Mouse (Mus musculus) limb, embryonic 11.5 days (tissue): Measurements from ENCODE around the gene Plekha6. TPM values are rescaled to one million over a fixed set of nuclear protein-coding genes. Genes with fewer than 3 reads are reported as not detected.

ENCODE experiments used
- ATAC-seq: fragments of 200-750 bp; cut with Nextera tagmentation; 2 replicates; pipeline ENCODE4 v1.8.0; 2017; ENCODE audit warnings: low read depth; ENCODE audit not compliant: insufficient number of reproducible peaks, low FRiP score, low TSS enrichment
- DNase-seq: peaks from one replicate; pipeline ENCODE4 v3.0.0-alpha.2; 2015; ENCODE audit warnings: low spot score
- H3K27ac ChIP-seq: fragments of 300-500 bp; sonication (generic); replicated peaks from 2 replicates; pipeline ENCODE4 v1.5.1; 2014; ENCODE audit warnings: low read depth, mild to moderate bottlenecking, low read length
- H3K27me3 ChIP-seq: fragments of 300-500 bp; sonication (generic); 2 replicates; pipeline ENCODE4 v1.6.1; 2014; ENCODE audit warnings: mild to moderate bottlenecking, low read length, mixed read lengths; ENCODE audit not compliant: control insufficient read depth, insufficient read depth
- H3K36me3 ChIP-seq: fragments of 300-500 bp; sonication (generic); 2 replicates; pipeline ENCODE4 v1.6.1; 2014; ENCODE audit warnings: mild to moderate bottlenecking, low read length, moderate library complexity, mixed read lengths; ENCODE audit not compliant: control insufficient read depth, insufficient read depth
- H3K4me1 ChIP-seq: fragments of 300-500 bp; sonication (generic); 2 replicates; pipeline ENCODE4 v1.6.1; 2014; ENCODE audit warnings: low read length, mixed read lengths; ENCODE audit not compliant: control insufficient read depth, insufficient read depth
- H3K4me2 ChIP-seq: fragments of 300-500 bp; sonication (generic); 2 replicates; pipeline ENCODE4 v1.6.1; 2014; ENCODE audit warnings: low read depth, mild to moderate bottlenecking, moderate library complexity; ENCODE audit not compliant: severe bottlenecking
- H3K4me3 ChIP-seq: fragments of 300-500 bp; sonication (generic); 2 replicates; pipeline ENCODE4 v1.5.1; 2014; ENCODE audit warnings: low read depth, low read length
- H3K9ac ChIP-seq: fragments of 300-500 bp; sonication (generic); 2 replicates; pipeline ENCODE4 v1.6.1; 2014; ENCODE audit warnings: mild to moderate bottlenecking, low read length
- H3K9me3 ChIP-seq: fragments of 300-500 bp; sonication (generic); 2 replicates; pipeline ENCODE4 v1.6.1; 2016; ENCODE audit warnings: low read length; ENCODE audit not compliant: control insufficient read depth
- WGBS: fragments of 180-500 bp; shearing (Covaris S2); extraction: QIAGEN DNeasy Blood & Tissue Kit; methylation state at CpG from one replicate; pipeline ENCODE4 v1.1.7; 2014; 5-methylcytosine and 5-hydroxymethylcytosine counted together
- polyA plus RNA-seq: library from polyadenylated mRNA; unstranded; fragments of >200 nt; fragmentation: Nextera tagmentation; extraction: Ambion mirVana; gene quantifications from 2 replicates; pipeline ENCODE4 v1.2.1, GENCODE M21; 2014

Plekha6 gene
- polyA plus RNA-seq, 1 experiment from 2014 or later: 0.75 TPM

GRCm38 (mm10) chr1:133237670-133238069, 73.7 kb downstream of the Plekha6 start:
- peaks cover 13% of the 10 kb centered on the region for H3K4me1 ChIP-seq
- peak; percentile 73 for DNase-seq
- H3K27ac ChIP-seq: no peak overlapping the region
- no peaks in the 10 kb centered on the region for H3K36me3 ChIP-seq
- ATAC-seq: peak; percentile 63; the same call in 1 of the 2 replicates
- H3K27me3 ChIP-seq: no peaks in the 10 kb centered on the region; the same call in 1 of the 2 replicates
- no peak overlapping the region for H3K4me3 ChIP-seq
- H3K9me3 ChIP-seq: no peaks in the 10 kb centered on the region
- H3K4me2 ChIP-seq: peak overlapping the region; percentile 28; the same call in 1 of the 2 replicates
- no peak overlapping the region for H3K9ac ChIP-seq
- 1% methylated on average over 11 of the region's 11 CpGs for WGBS

GRCm38 (mm10) chr1:133239121-133239812, 75.3 kb downstream of the Plekha6 start:
- H3K9me3 ChIP-seq: no peaks in the 10 kb centered on the region
- H3K27ac ChIP-seq: no peak overlapping the region
- H3K36me3 ChIP-seq: no peaks in the 10 kb centered on the region
- WGBS: 69% methylated on average over 6 of the region's 6 CpGs
- H3K4me3 ChIP-seq: no peak overlapping the region
- ATAC-seq: no peak
- H3K4me1 ChIP-seq: peaks cover 13% of the 10 kb centered on the region
- no peak overlapping the region for H3K4me2 ChIP-seq
- H3K27me3 ChIP-seq: no peaks in the 10 kb centered on the region; the same call in 1 of the 2 replicates
- DNase-seq: no peak
- H3K9ac ChIP-seq: no peak overlapping the region

GRCm38 (mm10) chr1:133239813-133240160, 75.8 kb downstream of the Plekha6 start:
- ATAC-seq (no peak), DNase-seq (no peak)
- peaks cover 13% of the 10 kb centered on the region for H3K4me1 ChIP-seq
- H3K27me3 ChIP-seq: no peaks in the 10 kb centered on the region; the same call in 1 of the 2 replicates
- no peaks in the 10 kb centered on the region for H3K36me3 ChIP-seq
- H3K9me3 ChIP-seq: no peaks in the 10 kb centered on the region
- no peak overlapping the region for H3K4me2 ChIP-seq
- H3K4me3 ChIP-seq: no peak overlapping the region
- 81% methylated on average over 6 of the region's 6 CpGs for WGBS
- no peak overlapping the region for H3K27ac ChIP-seq
- H3K9ac ChIP-seq: no peak overlapping the region

GRCm38 (mm10) chr1:133240881-133241280, 76.9 kb downstream of the Plekha6 start:
- Histone ChIP-seq H3K27ac (no peak overlapping the region), H3K36me3 (no peaks in the 10 kb centered on the region), H3K4me1 (peaks cover 13% of the 10 kb centered on the region), H3K9me3 (no peaks in the 10 kb centered on the region), H3K4me3 (no peak overlapping the region), H3K9ac (no peak overlapping the region), H3K27me3 (no peaks in the 10 kb centered on the region), H3K4me2 (no peak overlapping the region)
- 53% methylated on average over 3 of the region's 3 CpGs for WGBS
- no peak for DNase-seq
- ATAC-seq: no peak

GRCm38 (mm10) chr1:133244668-133245067, 80.7 kb downstream of the Plekha6 start:
- 60% methylated on average over 7 of the region's 7 CpGs for WGBS
- ATAC-seq (no peak), DNase-seq (no peak)
- Histone ChIP-seq H3K9me3 (no peaks in the 10 kb centered on the region), H3K4me2 (no peak overlapping the region), H3K4me1 (peaks cover 5% of the 10 kb centered on the region; the same call in 1 of the 2 replicates), H3K9ac (no peak overlapping the region), H3K36me3 (no peaks in the 10 kb centered on the region), H3K27me3 (no peaks in the 10 kb centered on the region), H3K27ac (no peak overlapping the region), H3K4me3 (no peak overlapping the region)

- Histone ChIP-seq H3K9me3 (no peaks in the 10 kb centered on the region), H3K4me2 (no peak overlapping the region), H3K27me3 (no peaks in the 10 kb centered on the region), H3K4me3 (no peak overlapping the region), H3K27ac (no peak overlapping the region), H3K9ac (0 out of 2 replicates have a peak overlapping the region, but pooled peaks have one; percentile 17), H3K36me3 (no peaks in the 10 kb centered on the region), H3K4me1 (peaks cover 6% of the 10 kb centered on the region)
- DNase-seq (peak; percentile 52), ATAC-seq (0 out of 2 replicates have a peak, but pooled peaks have one; percentile 21)
- WGBS: 30% methylated on average over 12 of the region's 12 CpGs
These were observed 81.9 kb downstream of the Plekha6 start for GRCm38 (mm10) chr1:133245690-133246619.

- Histone ChIP-seq H3K4me2 (no peak overlapping the region), H3K27ac (no peak overlapping the region), H3K4me3 (no peak overlapping the region), H3K27me3 (no peaks in the 10 kb centered on the region), H3K9me3 (no peaks in the 10 kb centered on the region), H3K9ac (no peak overlapping the region), H3K4me1 (peaks cover 8% of the 10 kb centered on the region), H3K36me3 (no peaks in the 10 kb centered on the region)
- 78% methylated on average over 5 of the region's 5 CpGs for WGBS
- no peak for DNase-seq
- no peak for ATAC-seq
These were observed 83.2 kb downstream of the Plekha6 start for GRCm38 (mm10) chr1:133247189-133247588.

GRCm38 (mm10) chr1:133250761-133251160, 86.8 kb downstream of the Plekha6 start:
- Histone ChIP-seq H3K27ac (no peak overlapping the region), H3K36me3 (no peaks in the 10 kb centered on the region), H3K4me1 (peaks cover 11% of the 10 kb centered on the region), H3K4me3 (no peak overlapping the region), H3K9me3 (no peaks in the 10 kb centered on the region), H3K27me3 (no peaks in the 10 kb centered on the region), H3K4me2 (no peak overlapping the region), H3K9ac (no peak overlapping the region)
- WGBS: 78% methylated on average over 6 of the region's 6 CpGs
- DNase-seq (no peak), ATAC-seq (no peak)
